Mouse (Mus musculus) right cerebral cortex, adult 18-20 months (tissue): ENCODE measurements at regions not wholly inside any gene's neighbourhood (a gene's known extent, or its start where the extent isn't known, plus 50 kb on each side); places are given as distances from the start of the nearest gene placed in this dataset.

ENCODE experiments used
- DNase-seq: peaks from one replicate; pipeline ENCODE4 v3.0.0; 2022; ENCODE audit warnings: mixed read lengths

DNA sequence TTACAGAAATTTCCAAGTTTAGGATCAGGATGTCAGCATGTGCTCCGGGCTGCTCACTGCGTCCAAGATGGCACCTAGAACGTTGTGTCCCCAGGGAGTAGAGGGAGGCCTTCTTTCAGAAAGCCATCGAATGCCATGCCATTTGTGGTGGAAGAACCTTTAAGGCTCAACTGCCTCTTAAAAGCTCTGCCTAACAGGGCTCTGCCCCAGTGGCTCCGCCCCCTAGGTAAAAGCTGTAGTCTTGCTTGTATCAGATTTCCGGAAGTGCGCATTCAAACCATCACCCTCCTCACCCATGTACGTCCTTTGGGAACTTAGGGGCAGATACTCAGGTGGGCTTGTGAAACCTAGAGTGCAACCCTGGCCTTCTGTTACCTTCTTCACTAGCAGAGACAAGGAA lies 54.0 kb upstream of the Psmd7 start:
- DNase-seq = no peak

- DNase-seq = no peak
These were observed 59.7 kb upstream of the Psmd7 start for GRCm38 (mm10) chr8:107647936-107648335.

DNA sequence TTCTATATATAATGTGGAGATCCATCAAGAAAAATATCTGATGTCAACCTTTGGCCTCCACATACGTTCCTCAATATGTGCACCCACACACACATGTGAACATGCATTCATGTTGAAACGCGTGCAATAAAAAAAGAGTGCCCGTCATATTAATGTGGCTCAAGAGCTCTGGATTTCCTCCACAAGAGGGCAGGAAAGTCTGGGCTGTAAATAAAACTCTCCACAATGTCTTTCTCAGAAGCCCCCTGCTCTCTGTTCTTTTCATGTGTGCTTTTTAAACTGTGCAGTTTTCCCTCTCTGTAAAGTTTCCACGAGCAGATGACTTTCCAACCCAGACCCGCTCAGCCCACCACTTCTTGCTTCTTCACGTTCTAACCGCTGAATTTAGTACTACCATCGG lies 62.0 kb upstream of the Psmd7 start:
- no peak for DNase-seq

GRCm38 (mm10) chr8:107651424-107651823 lies 63.2 kb upstream of the Psmd7 start:
- DNase-seq = no peak

GRCm38 (mm10) chr8:107652226-107652625 lies 64.0 kb upstream of the Psmd7 start:
- DNase-seq = no peak

GRCm38 (mm10) chr8:107653711-107654110 lies 65.4 kb upstream of the Psmd7 start:
- no peak for DNase-seq

- no peak for DNase-seq
These were observed 68.4 kb upstream of the Psmd7 start for GRCm38 (mm10) chr8:107656622-107657021.

DNA sequence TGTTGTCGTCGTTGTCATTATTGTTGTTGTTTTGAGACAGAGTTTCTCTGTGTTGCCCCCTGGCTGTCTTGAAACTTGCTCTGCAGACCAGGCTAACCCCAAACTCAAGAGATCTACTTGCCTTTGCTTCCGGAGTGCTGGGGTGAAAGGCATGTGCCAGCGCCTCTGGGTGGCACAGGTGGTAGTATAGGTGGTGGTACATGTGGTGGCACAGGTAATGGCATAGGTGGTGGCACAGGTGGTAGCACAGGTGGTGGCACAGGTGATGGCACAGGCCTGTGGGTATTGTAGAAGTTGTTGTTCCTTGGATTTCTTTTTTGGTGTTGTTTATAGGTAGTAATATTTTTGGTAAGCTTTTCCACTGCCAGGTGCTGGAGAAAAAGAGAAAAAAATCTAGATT lies 69.5 kb upstream of the Psmd7 start:
- DNase-seq = no peak

DNA sequence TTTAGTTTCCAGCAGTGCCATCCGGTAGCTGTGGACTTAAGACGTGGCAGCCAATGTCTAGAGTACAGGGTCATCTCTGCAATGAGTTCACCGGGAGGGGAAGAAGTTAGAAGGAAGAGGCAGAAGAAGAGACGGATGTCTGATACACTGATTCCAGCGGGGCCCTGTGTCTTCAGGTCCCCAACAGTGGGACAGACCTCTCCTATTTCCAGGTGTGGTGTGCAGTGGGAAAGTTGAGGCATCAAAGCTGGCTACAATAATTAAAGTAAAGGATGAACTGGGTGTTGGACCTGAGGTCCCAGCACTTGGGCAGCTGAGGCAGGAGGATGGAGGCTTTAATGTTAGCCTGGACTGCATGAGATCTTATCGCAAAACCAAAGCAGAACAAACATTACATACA lies 70.1 kb upstream of the Psmd7 start:
- no peak for DNase-seq

GRCm38 (mm10) chr8:107660624-107661023 lies 72.4 kb upstream of the Psmd7 start:
- no peak for DNase-seq

- no peak for DNase-seq
These were observed 81.3 kb upstream of the Psmd7 start for GRCm38 (mm10) chr8:107669608-107670007.

GRCm38 (mm10) chr8:107671471-107671870 lies 83.2 kb upstream of the Psmd7 start:
- no peak for DNase-seq

DNA sequence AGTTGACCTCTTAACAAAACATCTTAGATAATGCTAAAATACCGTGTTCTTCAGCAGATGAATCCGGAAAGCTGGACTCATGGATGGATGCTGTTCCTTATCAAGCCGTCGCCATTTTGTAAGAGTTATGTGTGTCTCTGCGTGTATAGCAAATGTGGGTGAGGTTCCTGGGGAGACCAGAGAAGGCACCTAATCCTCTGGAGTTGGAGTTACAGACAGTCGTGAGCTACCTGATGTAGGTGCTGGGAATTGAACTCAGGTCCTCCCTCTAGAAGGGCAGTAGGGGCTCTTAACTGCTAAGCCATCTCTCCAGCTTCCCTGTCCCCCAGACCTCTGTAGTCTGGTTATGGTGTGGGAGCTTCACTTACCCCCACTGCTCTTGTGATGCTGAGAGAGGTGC lies 84.4 kb upstream of the Psmd7 start:
- no peak for DNase-seq

DNA sequence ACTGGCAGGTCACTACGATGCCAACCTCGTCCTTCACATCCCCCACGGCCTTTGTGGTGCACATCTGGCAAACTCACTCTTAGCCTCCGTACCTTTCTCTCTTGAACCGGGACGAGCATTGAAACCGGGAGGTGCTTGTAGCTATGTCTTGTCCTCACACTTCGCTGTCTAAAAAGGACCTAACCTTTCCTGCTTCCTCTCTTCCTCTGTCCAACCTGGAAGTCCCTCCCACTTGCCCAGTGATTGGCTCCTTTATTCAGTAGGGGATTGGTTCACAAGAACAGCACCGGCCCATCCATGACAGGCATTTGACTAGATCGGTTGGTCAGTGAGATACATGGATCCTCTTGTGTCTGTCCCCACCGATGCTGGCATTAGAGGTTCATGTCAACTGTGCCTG lies 93.8 kb upstream of the Psmd7 start:
- no peak for DNase-seq

DNA sequence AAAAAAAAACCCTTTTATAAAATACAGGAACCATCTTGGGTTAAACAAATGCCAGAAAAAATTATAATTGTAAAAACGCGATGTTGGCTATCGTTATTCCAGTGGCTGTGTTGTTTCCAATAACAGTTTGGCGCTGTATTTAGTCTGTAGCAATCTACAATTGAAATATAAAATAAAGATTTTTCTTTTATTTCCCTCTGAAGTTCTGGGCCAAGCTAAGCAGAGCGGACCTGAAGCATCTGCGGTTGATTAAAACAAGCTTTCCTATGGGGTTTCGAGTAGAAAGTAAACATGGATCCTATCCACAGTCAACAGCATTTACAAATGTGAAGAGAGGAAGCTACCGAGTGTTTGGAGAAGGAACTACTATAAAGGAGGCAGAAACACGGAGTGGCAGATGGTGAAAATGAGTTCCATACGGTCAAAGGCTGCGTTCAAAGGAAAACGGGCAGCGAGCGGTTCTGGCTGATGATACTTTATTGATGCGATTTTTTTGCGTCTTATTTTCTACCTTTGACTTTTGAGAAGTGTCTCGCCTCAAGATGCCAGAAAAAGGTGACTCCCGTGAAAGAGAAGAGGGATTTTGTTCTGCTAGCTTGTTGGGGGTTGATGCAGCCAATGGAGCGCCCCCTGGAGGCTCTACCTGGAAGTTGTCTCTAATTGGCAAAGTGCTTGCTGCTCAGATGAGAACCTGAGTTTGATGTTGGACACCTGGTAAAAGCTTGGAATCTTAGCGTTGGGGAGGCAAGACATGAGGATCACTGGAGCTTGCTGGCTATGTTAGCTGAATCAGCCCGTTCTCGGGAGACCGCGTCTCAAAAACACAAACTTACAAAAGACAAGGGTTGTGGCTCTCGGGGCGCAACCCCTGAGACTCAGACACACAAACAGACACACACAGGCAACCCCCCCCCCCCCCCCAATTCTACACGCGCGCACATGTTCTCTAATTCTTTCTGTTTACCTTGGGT lies 96.7 kb upstream of the Psmd7 start:
- peak; percentile 34 for DNase-seq

DNA sequence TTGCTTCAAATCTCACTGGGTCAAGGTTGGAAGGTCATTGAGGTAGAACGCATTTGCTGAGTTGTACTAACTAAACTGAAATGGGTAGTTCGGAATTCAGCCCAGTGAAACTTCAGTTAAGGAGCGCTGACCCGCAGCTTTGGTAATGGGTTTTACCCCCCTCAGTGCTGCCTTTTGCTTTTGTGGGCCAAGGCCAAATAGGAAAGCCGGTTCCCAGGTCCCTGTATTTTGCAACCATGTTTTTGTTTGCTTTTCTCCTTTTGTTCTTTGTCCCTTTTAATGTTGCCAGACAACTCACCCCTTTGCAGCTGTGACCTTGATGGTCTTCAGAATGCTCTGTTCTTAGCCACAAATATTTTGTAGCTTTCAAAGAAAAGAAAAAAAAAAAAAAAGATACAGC lies 98.7 kb upstream of the Psmd7 start:
- DNase-seq = no peak

GRCm38 (mm10) chr8:107687529-107687928 lies 99.3 kb upstream of the Psmd7 start:
- no peak for DNase-seq

DNA sequence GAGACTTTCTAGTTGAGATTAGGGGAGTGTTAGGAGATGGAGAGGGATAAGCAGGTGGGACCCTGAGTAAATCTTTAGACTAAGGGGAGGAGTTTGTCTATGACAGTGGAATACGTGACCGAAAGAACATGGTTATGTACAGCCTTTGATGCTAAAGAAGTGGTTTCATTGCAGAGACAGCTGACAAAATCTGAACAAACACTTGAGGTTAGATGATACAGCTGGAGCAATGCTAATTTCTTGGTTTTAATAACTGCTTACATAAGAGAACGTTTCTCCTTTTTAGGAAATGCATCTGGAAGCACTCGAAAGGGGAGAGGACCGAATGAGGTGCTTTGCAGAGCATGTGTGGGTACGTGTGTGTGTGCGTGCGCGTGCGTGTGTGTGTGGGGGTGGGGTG lies 100.8 kb upstream of the Psmd7 start:
- DNase-seq = no peak

DNA sequence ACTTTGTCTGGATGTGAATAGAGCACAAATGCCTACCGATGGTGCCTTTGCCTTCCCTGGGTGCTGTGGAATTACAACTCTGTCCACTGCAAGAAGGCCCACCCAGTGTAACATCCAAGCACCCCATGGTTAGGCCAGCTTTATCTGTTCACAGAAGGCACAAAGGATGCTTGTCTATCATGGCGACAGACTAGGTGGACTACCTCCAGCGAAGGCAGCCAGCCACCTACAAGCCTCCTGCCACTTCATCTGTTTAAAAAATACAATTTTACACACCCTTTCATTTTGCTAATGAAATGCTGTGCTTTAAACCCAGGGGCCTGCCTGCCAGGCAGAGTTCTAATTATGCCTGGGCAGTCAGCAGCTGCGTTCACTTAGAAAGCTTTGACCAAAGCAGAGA lies 103.0 kb upstream of the Psmd7 start:
- DNase-seq = no peak

DNA sequence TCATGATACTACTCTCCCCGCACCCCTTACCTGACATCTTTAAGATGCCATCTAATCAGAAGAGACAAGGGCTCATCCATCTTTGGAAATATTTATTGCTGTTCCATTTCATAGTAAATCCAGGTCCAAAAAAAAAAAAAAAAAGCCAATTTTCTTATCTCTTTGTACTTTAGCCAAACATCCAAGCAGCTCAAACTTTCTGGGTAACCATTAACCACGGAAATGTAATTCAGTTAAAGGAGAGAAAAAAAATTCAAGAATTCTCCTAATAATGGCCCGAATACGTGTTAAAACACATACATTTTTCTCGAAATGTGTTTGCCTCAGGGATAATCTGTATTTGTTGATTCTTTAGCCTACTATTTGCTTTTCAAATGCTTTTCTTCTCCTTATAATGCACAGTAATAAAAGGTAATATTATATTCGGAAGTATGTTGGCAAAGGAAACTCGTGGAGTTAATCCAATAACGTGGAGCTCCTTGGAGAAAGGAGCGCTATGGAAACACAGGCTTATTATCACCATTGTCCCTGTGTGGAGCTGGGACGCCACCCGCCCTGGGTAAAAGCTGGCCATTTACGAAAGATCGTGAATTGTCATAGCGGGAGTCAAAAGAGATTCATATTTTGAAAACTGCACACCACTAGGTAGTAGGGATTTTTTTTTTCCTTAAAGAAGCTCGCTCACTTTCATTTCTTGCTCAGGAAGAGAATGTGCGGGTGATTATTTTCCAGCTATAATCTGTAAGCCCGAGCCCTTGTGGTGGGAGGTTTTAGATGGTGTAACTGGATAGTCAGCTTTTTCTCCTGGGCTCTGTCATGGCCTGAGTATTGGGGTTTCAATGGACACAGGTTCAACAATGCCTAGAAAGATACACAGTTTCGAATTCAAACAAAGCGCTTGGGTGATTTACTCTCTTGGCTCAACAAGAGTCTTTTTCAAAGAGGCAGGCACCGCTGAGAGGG lies 108.4 kb upstream of the Psmd7 start:
- DNase-seq = no peak

DNA sequence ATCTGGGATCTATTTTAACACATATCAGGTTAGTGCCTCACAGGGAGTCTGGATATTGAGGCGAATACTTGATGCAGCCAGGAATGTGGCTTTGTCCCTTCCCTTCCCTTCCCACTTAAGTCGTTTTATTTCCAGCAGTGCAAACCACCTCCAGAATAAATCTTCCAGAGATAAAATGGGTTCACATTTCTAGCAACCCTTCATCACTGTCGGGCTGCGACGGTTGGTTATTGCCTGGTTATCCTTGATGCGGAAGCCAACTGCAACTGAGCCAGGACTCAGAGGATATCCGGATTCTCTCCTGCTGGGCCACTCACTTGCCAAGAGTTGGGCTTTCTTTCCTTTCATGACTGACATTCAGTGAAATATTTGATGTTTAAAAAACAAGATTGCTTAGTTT lies 111.0 kb upstream of the Psmd7 start:
- DNase-seq = no peak

DNA sequence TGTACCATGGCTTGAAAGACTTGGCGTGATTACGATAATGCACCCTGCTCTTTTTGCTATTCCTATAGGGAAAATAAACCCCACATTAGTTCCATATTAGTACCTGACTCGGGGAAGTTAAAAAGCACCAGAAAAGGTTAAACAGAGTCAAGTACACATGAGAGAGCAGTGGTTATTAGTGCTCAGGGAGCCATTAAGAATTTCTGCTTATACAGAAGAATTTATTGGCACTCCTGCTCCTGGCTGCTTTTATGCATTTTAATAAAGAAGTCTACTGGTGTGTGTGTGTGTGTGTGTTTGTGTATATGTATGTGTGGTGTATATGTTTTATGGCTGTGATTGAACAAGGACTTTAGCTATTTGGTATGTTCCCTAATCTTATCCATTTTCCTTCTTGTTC lies 111.5 kb upstream of the Psmd7 start:
- no peak for DNase-seq

- no peak for DNase-seq
These were observed 127.6 kb upstream of the Psmd7 start for GRCm38 (mm10) chr8:107715901-107716300.

GRCm38 (mm10) chr8:107717856-107718255 lies 129.6 kb upstream of the Psmd7 start:
- DNase-seq = no peak
